Mouse (Mus musculus) hindbrain, embryonic 16.5 days (tissue): ENCODE measurements around the gene Pgr. TPM values are rescaled to one million over a fixed set of nuclear protein-coding genes. Genes with fewer than 3 reads are reported as not detected.

ENCODE experiments used
- ATAC-seq: fragments of 200-750 bp; cut with Nextera tagmentation; 2 replicates; pipeline ENCODE4 v1.8.0; 2017; ENCODE audit warnings: moderate TSS enrichment, moderate library complexity
- H3K27ac ChIP-seq: fragments of 300-500 bp; sonication (generic); 2 replicates; pipeline ENCODE4 v1.5.1; 2014; ENCODE audit warnings: low read depth, mild to moderate bottlenecking, control low read depth, low read length, moderate library complexity
- H3K27me3 ChIP-seq: fragments of 300-500 bp; sonication (generic); replicated peaks from 2 replicates; pipeline ENCODE4 v1.6.1; 2014; ENCODE audit warnings: low read length; ENCODE audit not compliant: control insufficient read depth, insufficient read depth
- H3K36me3 ChIP-seq: fragments of 300-500 bp; sonication (generic); 2 replicates; pipeline ENCODE4 v1.6.1; 2014; ENCODE audit warnings: mild to moderate bottlenecking, low read length, moderate library complexity, mixed read lengths; ENCODE audit not compliant: control insufficient read depth, insufficient read depth
- H3K4me1 ChIP-seq: fragments of 300-500 bp; sonication (generic); 2 replicates; pipeline ENCODE4 v1.6.1; 2014; ENCODE audit warnings: low read depth, low read length; ENCODE audit not compliant: control insufficient read depth, insufficient read depth
- H3K4me2 ChIP-seq: fragments of 300-500 bp; sonication (generic); 2 replicates; pipeline ENCODE4 v1.6.1; 2014; ENCODE audit warnings: mild to moderate bottlenecking, low read length, control low read depth, moderate library complexity
- H3K4me3 ChIP-seq: fragments of 300-500 bp; sonication (generic); 2 replicates; pipeline ENCODE4 v1.5.1; 2014; ENCODE audit warnings: mild to moderate bottlenecking, low read length, control low read depth, moderate library complexity
- H3K9ac ChIP-seq: fragments of 300-500 bp; sonication (generic); 2 replicates; pipeline ENCODE4 v1.6.1; 2014; ENCODE audit warnings: low read depth, mild to moderate bottlenecking, control low read depth, low read length, moderate library complexity
- H3K9me3 ChIP-seq: fragments of 300-500 bp; sonication (generic); 2 replicates; pipeline ENCODE4 v1.6.1; 2014; ENCODE audit warnings: mild to moderate bottlenecking, low read length, moderate library complexity; ENCODE audit not compliant: control insufficient read depth
- WGBS: fragments of 180-500 bp; shearing (Covaris S2); extraction: QIAGEN DNeasy Blood & Tissue Kit; methylation state at CpG from one replicate; pipeline ENCODE4 v1.1.7; 2014; 5-methylcytosine and 5-hydroxymethylcytosine counted together
- polyA plus RNA-seq: library from polyadenylated mRNA; unstranded; fragments of >200 nt; fragmentation: Nextera tagmentation; extraction: Ambion mirVana; gene quantifications from 2 replicates; pipeline ENCODE4 v1.2.1, GENCODE M21; 2015

Gene Pgr
- polyA plus RNA-seq, 1 experiment from 2014 or later = 4.2 TPM

DNA sequence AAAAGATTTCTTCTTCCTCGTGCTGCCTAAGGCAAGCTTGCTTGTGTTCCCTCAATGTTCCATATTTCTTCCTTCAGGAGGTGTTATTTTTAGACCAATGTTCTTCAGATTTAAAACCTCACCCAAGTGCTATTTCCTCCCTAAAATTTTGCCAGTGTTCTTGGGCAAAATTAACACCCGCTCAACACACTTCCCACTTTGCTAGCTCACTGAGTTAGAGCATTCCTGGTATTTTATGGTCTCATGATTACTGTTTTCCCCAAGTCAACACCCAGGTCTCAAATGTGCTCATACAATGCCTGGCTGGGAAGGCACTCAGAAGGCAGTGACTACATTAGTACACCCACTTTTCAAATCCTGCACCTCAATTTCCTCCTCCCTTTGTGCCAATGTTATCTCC is 27.9 kb downstream of the Pgr start:
- H3K4me2 ChIP-seq = no peak overlapping the region
- peaks cover 4% of the 10 kb centered on the region; the same call in 1 of the 2 replicates for H3K36me3 ChIP-seq
- ATAC-seq = no peak
- H3K27me3 ChIP-seq = no peaks in the 10 kb centered on the region
- peaks cover 4% of the 10 kb centered on the region; the same call in 1 of the 2 replicates for H3K9me3 ChIP-seq
- H3K4me1 ChIP-seq = no peaks in the 10 kb centered on the region
- H3K9ac ChIP-seq = no peak overlapping the region
- no peak overlapping the region for H3K4me3 ChIP-seq
- H3K27ac ChIP-seq = no peak overlapping the region
- 95% methylated on average over 2 of the region's 2 CpGs for WGBS

DNA sequence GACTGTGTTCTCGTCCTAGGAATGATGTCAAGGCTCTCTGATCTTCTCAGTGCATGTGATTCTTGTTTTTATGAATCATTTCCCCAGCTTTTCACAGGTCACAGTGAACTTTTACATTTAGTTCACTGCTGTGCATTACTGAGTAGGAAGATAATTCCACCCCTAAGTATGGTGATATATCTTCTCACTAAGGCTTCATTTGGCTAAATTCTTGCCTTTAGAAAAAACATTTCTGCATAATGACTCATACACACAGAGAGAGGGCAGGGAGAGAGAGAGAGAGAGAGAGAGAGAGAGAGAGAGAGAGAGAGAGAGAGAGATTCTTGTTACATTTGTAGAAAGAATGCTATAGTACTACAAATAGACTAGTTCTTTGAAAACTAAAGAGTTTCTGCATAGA is 38.1 kb downstream of the Pgr start:
- no peak for ATAC-seq
- Histone ChIP-seq H3K4me2 (no peak overlapping the region), H3K9me3 (no peaks in the 10 kb centered on the region), H3K4me3 (no peak overlapping the region), H3K4me1 (no peaks in the 10 kb centered on the region), H3K27me3 (no peaks in the 10 kb centered on the region), H3K27ac (no peak overlapping the region), H3K36me3 (no peaks in the 10 kb centered on the region), H3K9ac (no peak overlapping the region)
- WGBS = 36% methylated on average over 1 of the region's 1 CpGs

DNA sequence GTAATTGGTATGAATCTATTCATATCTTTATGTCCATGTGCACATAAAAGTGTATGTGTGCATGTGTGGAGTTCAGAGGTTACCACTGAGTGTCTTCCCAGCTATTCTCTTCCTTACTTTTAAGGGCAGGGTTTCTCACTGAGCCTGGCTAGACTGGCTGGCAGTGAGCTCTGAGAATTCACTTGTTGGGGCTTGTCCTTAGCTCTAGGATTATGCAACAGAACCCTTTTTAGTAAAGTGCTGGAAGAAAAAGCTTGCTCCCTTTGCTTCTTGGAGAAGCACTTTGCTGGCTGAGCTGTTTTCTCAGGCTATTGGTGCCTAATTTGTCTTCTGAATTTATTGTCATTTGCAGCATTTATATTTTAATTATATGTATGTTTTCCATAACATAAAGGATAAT is 53.7 kb downstream of the Pgr start:
- Histone ChIP-seq H3K9me3 (no peaks in the 10 kb centered on the region), H3K9ac (no peak overlapping the region), H3K4me1 (no peaks in the 10 kb centered on the region), H3K27me3 (no peaks in the 10 kb centered on the region), H3K27ac (no peak overlapping the region), H3K4me3 (no peak overlapping the region), H3K36me3 (no peaks in the 10 kb centered on the region), H3K4me2 (no peak overlapping the region)
- ATAC-seq = no peak

DNA sequence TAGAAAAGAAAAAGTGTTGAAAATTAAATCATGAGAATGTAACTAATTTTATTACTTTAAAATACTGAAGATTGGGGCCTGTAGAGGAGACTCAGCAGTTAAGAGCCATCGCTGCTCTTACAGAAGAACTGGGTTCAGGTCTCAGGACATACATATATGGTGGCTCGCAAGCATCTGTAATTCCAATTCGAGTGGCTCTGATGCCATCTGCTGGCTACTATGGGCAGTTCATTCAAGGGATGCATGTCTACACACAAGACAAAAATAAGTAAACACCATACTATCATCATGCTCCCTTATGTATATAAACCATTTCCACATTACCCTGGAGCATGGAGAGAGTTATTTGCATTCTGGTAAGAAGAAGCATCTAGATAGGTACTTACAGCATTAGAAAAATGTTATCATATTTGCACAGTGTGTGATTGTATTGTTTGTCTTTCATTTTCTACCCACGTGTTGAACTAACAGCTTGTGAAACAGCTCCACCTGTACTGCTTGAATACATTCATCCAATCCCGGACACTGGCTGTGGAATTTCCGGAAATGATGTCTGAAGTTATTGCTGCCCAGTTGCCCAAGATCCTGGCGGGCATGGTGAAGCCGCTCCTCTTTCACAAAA is 65.0 kb downstream of the Pgr start:
- no peak overlapping the region for H3K27ac ChIP-seq
- ATAC-seq = no peak
- no peaks in the 10 kb centered on the region for H3K9me3 ChIP-seq
- H3K9ac ChIP-seq = no peak overlapping the region
- peaks cover 4% of the 10 kb centered on the region; the same call in 1 of the 2 replicates for H3K36me3 ChIP-seq
- H3K4me1 ChIP-seq = no peaks in the 10 kb centered on the region
- H3K27me3 ChIP-seq = no peaks in the 10 kb centered on the region
- WGBS = 68% methylated on average over 8 of the region's 8 CpGs
- no peak overlapping the region for H3K4me2 ChIP-seq
- H3K4me3 ChIP-seq = no peak overlapping the region

DNA sequence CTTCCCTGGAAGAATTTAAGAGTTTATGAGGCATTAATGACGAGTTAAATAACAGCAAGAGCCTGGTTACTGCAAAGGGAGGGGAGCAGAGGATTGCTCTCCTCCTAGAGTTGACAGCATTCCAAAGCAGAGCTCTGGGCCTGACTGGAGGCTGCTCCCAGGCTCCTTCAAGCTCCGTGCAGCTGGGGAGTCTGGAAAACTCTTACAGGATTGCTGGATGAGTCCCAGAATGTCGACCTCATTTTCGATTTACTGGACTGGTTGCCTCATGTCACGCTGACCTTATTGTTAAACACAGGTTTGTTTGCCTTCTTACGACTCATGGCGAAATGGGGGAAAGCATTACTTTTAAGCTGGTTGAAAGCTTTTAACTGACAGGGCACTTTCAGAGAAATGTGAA is 70.6 kb downstream of the Pgr start:
- Histone ChIP-seq H3K36me3 (no peaks in the 10 kb centered on the region), H3K9me3 (no peaks in the 10 kb centered on the region), H3K4me1 (no peaks in the 10 kb centered on the region), H3K4me3 (no peak overlapping the region), H3K9ac (no peak overlapping the region), H3K4me2 (no peak overlapping the region), H3K27me3 (no peaks in the 10 kb centered on the region), H3K27ac (no peak overlapping the region)
- no peak for ATAC-seq
- WGBS = 74% methylated on average over 7 of the region's 7 CpGs

DNA sequence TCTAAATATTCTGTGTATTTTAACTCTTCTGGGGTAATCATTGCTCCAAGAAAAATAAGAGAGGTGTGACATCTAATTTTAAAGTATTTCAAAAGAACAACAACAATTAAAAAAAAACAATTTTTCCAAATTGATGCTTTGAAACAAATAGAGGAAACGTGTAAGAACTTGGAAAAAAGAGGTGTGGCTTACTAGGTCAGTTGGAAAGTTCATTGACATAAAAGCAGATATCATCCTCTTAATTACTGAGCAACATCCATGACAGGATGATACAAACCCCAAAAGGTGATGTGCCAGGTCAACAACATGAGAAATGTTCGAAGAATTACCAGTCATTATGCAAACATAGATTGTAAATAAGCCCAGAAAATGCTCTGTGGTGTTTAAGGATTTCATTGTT is 71.9 kb downstream of the Pgr start, which contains the start of gene Gm16485:
Gm16485 (plus strand) TSS at position 301 of the 400 bp plus-strand sequence.
- no peak for ATAC-seq
- WGBS = 76% methylated on average over 2 of the region's 2 CpGs
- Histone ChIP-seq H3K36me3 (no peaks in the 10 kb centered on the region), H3K4me3 (no peak within 1 kb of the TSS), H3K9ac (no peak within 1 kb of the TSS), H3K4me2 (no peak within 1 kb of the TSS), H3K27ac (no peak within 1 kb of the TSS), H3K27me3 (no peaks in the 10 kb centered on the region), H3K4me1 (no peaks in the 10 kb centered on the region), H3K9me3 (no peaks in the 10 kb centered on the region)

DNA sequence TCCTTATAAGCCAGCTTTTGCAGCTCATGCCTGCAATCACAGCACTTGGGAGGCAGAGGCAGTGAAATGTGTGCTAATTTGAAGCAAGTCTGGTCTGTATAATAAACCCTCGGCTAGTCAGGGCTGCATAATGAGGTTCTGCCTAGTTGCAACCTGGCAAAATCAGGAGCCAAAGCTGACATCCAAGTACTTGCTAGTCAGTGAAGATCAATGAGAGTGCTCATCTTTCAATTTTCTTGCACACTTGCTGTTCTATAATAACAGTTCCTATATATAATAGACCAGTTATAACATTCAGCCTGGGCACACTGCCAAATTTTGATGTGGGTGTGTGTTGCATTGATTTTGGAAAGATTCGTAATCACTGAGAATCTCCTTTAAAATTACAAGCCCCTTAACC is 78.1 kb downstream of the Pgr start:
- Histone ChIP-seq H3K27ac (no peak overlapping the region), H3K4me2 (no peak overlapping the region), H3K4me1 (no peaks in the 10 kb centered on the region), H3K9me3 (no peaks in the 10 kb centered on the region), H3K27me3 (no peaks in the 10 kb centered on the region), H3K36me3 (no peaks in the 10 kb centered on the region), H3K9ac (no peak overlapping the region), H3K4me3 (no peak overlapping the region)
- ATAC-seq = peak; percentile 63; the same call in 1 of the 2 replicates
- 49% methylated on average over 2 of the region's 2 CpGs for WGBS

DNA sequence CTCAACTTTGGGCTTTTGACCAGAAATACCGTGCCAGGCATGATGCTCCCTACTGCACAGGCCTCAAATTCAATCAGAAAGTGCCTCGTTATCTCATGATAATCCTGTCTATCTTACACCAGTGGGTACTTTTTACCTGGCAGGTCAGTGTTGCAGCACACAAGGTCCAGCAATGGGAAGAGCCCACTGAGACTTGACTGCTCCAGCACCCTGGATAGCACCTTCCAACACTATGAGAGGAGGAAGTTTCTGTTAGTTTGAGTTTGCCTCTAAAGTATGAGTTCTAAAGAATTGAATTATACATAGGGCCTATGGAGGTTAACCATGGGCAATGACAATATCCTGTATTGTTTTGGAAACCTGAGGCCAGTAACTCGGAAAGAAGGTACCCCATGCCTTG is 82.7 kb downstream of the Pgr start:
- H3K27me3 ChIP-seq = no peaks in the 10 kb centered on the region
- no peaks in the 10 kb centered on the region for H3K36me3 ChIP-seq
- no peak overlapping the region for H3K4me3 ChIP-seq
- H3K27ac ChIP-seq = no peak overlapping the region
- H3K4me1 ChIP-seq = no peaks in the 10 kb centered on the region
- ATAC-seq = no peak
- H3K4me2 ChIP-seq = no peak overlapping the region
- no peaks in the 10 kb centered on the region for H3K9me3 ChIP-seq
- WGBS = 81% methylated on average over 3 of the region's 3 CpGs
- no peak overlapping the region for H3K9ac ChIP-seq

DNA sequence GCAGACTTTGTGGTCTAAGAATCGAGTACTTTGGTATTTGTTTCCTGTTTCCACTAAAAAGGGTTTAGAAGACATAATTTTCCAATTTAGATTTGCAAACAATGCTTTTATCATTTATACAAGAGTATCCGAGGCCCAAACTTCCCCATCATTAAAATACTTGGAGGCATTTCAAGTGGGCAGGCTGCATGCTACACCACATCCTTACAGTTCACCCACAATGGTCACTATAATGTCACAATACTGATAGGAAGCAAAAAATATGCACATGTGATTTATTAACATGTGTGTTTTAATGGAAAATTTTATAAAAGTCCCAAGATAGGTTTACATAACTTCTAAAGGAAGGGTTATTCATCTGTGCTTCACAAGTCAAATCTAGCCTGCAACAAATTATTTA is 96.9 kb downstream of the Pgr start:
- Histone ChIP-seq H3K4me2 (no peak overlapping the region), H3K9me3 (no peaks in the 10 kb centered on the region), H3K4me1 (no peaks in the 10 kb centered on the region), H3K36me3 (no peaks in the 10 kb centered on the region), H3K9ac (no peak overlapping the region), H3K27ac (no peak overlapping the region), H3K27me3 (no peaks in the 10 kb centered on the region), H3K4me3 (no peak overlapping the region)
- no peak for ATAC-seq
- WGBS = 81% methylated on average over 2 of the region's 2 CpGs

DNA sequence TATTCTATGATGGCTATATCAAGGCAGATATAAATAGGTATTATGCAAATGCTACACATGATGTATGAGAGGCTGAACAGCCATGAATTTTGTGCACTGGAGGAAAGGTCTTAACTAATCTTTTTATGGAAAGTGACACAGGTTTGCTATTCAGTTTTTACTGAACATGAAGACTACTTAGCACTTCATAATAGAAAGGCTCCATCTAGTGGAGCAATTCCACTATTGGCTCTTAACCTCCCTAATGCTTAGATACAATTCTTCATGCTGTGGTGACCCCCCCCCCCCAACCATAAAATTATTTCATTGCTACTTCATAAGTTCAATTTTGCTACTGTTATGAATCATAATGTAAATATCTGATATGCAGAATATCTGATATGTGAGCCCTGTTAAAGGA is 101.5 kb downstream of the Pgr start:
- no peak overlapping the region for H3K4me3 ChIP-seq
- no peaks in the 10 kb centered on the region for H3K36me3 ChIP-seq
- no peaks in the 10 kb centered on the region for H3K9me3 ChIP-seq
- no peaks in the 10 kb centered on the region for H3K4me1 ChIP-seq
- H3K4me2 ChIP-seq = no peak overlapping the region
- ATAC-seq = no peak
- H3K27ac ChIP-seq = no peak overlapping the region
- no peak overlapping the region for H3K9ac ChIP-seq
- H3K27me3 ChIP-seq = no peaks in the 10 kb centered on the region
